Mouse (Mus musculus) erythroblast, embryonic 14.5 days (primary cell): ENCODE data around the gene Lrch1.

ENCODE experiments used
- GATA1 ChIP-seq: IDR thresholded peaks from 2 replicates; pipeline ENCODE4 v1.6.1; 2012; ENCODE audit warnings: low read length, inconsistent platforms, mixed read lengths
- TAL1 ChIP-seq: IDR thresholded peaks from 3 replicates; pipeline ENCODE4 v1.6.1; 2012; ENCODE audit warnings: low read length, inconsistent platforms, mixed read lengths

DNA sequence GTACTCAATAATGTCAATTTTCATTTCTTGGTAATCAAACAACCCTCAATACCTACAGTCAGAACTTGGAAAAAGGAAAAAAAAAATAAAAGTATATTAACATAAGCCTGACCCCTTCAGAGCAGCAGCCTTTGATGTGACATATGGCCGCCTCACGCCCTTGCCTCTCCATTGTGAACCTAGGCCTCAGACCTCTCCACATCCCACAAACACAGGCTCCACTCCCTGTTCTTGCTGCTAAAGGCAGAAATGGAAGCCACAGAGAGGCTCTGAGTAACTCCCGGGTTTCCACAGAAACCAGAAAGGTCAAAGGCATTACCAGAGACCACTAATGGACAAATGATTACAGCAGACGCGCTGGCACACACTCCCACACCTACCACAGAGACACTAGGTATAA, 116.6 kb downstream of the Lrch1 start:
- TF ChIP-seq GATA1 (no peak), TAL1 (no peak)
